Mouse (Mus musculus) left cerebral cortex, adult 8-10 months (tissue): ENCODE measurements around the gene Erg. TPM values are rescaled to one million over a fixed set of nuclear protein-coding genes. Genes with fewer than 3 reads are reported as not detected.

Source experiments
- DNase-seq, 2 experiments: peaks; one replicate each; pipeline ENCODE4 v3.0.0; 2022; ENCODE audit warnings: low spot score in 2 of 2
- total RNA-seq, 4 experiments: library from RNA; stranded (reverse); gene quantifications; 2 replicates each; pipeline ENCODE4 v1.2.4; 2022

The Erg gene
- total RNA-seq, 4 experiments from 2014 or later: 5.0 to 6.3 (median 5.7) TPM

- DNase-seq: no peak
These were observed 232.6 kb downstream of the Erg start for GRCm38 (mm10) chr16:95353838-95354237.

- DNase-seq: no peak
These were observed 234.1 kb downstream of the Erg start for GRCm38 (mm10) chr16:95352266-95352665.

GRCm38 (mm10) chr16:95350499-95350898, 235.9 kb downstream of the Erg start:
- DNase-seq: peak in 1 of 2 experiments; percentile 23

- DNase-seq: no peak
These were observed 236.6 kb downstream of the Erg start for GRCm38 (mm10) chr16:95349745-95350144.

- no peak for DNase-seq
These were observed 237.0 kb downstream of the Erg start for GRCm38 (mm10) chr16:95349344-95349743.

GRCm38 (mm10) chr16:95348555-95348954, 237.8 kb downstream of the Erg start:
- DNase-seq: no peak

GRCm38 (mm10) chr16:95347202-95347601, 239.2 kb downstream of the Erg start:
- DNase-seq: no peak

- DNase-seq: no peak
These were observed 240.5 kb downstream of the Erg start for GRCm38 (mm10) chr16:95345882-95346281.

- no peak for DNase-seq
These were observed 241.4 kb downstream of the Erg start for GRCm38 (mm10) chr16:95344961-95345360.

- DNase-seq: no peak
These were observed 244.4 kb downstream of the Erg start for GRCm38 (mm10) chr16:95342030-95342429.

- peak; percentile 76 to 82 for DNase-seq
These were observed 245.3 kb downstream of the Erg start for GRCm38 (mm10) chr16:95340885-95341791.

GRCm38 (mm10) chr16:95332159-95332558, 254.2 kb downstream of the Erg start:
- DNase-seq: no peak

- DNase-seq: no peak
These were observed 264.3 kb downstream of the Erg start for GRCm38 (mm10) chr16:95321945-95322625.

Other genes with a start within 250 kb of the Erg start
- 10 to 100 TPM; 70.6 to 77.0 (median 74.1) TPM for gene Ets2, start 115.5 kb upstream of the Erg start, total RNA-seq